Mouse (Mus musculus): ENCODE measurements around the gene Krt24. TPM values are rescaled to one million over a fixed set of nuclear protein-coding genes. Genes with fewer than 3 reads are reported as not detected.

Gene Krt24
- polyA plus RNA-seq, 1 experiment from 2014 or later, result not detected

DNA sequence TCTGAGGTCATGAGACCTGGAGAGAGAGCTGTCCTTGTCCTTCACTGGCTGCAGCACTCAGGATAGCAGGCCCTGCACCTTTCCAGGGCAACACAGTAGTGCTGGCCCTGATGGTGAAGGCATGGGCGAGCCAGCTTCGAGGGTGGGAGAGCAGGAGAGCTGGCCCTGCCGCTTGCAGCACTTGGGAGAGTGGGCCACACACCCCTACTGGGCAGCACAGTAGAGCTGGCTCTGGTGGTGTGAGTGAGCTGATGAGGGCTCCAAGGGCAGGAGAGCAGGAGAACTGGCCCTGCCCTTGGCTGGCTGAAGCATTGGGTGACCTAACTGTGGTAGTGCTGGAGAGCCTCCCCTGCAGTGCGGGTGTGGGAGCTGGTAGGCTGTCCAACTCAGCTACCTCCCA, 12.3 kb downstream of the Krt24 start:
- Histone ChIP-seq H3K4me2 (ENCODE audit: low read depth, low read length, severe bottlenecking) (no peak overlapping the region), H3K4me1 (replicated peaks; ENCODE audit: control insufficient read depth, insufficient read depth, low read length) (no peaks in the 10 kb centered on the region), H3K36me3 (ENCODE audit: control insufficient read depth, insufficient read depth, low read length) (no peaks in the 10 kb centered on the region), H3K9ac (ENCODE audit: low read length) (no peak overlapping the region), H3K4me3 (ENCODE audit: low read depth, low read length) (no peak overlapping the region), H3K27ac (ENCODE audit: low read depth, low read length) (no peak overlapping the region), H3K27me3 (ENCODE audit: control insufficient read depth, insufficient read depth, low read length) (no peaks in the 10 kb centered on the region), H3K9me3 (ENCODE audit: control insufficient read depth, low read length) (no peaks in the 10 kb centered on the region)
- WGBS, result 81% methylated on average over 4 of the region's 4 CpGs
- ATAC-seq (replicated peaks; ENCODE audit: low FRiP score) (no peak), DNase-seq (ENCODE audit: low spot score) (no peak)

- 80% methylated on average over 7 of the region's 7 CpGs for WGBS
- Histone ChIP-seq H3K4me1 (replicated peaks; ENCODE audit: control insufficient read depth, insufficient read depth, low read length) (no peaks in the 10 kb centered on the region), H3K27ac (ENCODE audit: low read depth, low read length) (no peak overlapping the region), H3K4me2 (ENCODE audit: low read depth, low read length, severe bottlenecking) (no peak overlapping the region), H3K9me3 (ENCODE audit: control insufficient read depth, low read length) (no peaks in the 10 kb centered on the region), H3K4me3 (ENCODE audit: low read depth, low read length) (no peak overlapping the region), H3K27me3 (ENCODE audit: control insufficient read depth, insufficient read depth, low read length) (no peaks in the 10 kb centered on the region), H3K9ac (ENCODE audit: low read length) (no peak overlapping the region), H3K36me3 (ENCODE audit: control insufficient read depth, insufficient read depth, low read length) (no peaks in the 10 kb centered on the region)
- DNase-seq (ENCODE audit: low spot score) (no peak), ATAC-seq (replicated peaks; ENCODE audit: low FRiP score) (no peak)
Measured at GRCm38 (mm10) chr11:99269192-99269591, 15.9 kb downstream of the Krt24 start.

DNA sequence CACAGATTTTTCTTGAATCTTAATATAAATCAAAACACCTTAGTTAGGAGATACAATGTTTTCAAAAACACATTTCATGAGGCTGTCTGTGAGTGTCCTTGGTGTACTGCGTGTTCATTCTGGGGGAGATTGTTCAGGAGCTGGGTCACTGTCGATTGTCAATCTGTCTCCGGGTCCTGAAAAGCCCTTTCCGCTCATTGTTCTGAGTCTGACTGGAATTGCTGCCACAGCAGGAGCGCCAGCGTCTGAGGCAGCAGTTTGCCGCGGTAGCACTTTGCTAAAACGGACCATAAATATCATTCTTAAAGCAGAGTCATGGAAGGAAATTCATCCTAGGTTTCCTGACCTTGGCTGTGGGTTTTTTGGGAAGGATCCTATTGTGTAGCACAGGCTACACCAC, 19.3 kb downstream of the Krt24 start:
- no peak for ATAC-seq (replicated peaks; ENCODE audit: low FRiP score)
- H3K27ac ChIP-seq (ENCODE audit: low read depth, low read length), result no peak overlapping the region
- no peak overlapping the region for H3K9ac ChIP-seq (ENCODE audit: low read length)
- no peak overlapping the region for H3K4me2 ChIP-seq (ENCODE audit: low read depth, low read length, severe bottlenecking)
- H3K27me3 ChIP-seq (ENCODE audit: control insufficient read depth, insufficient read depth, low read length), result no peaks in the 10 kb centered on the region
- H3K4me1 ChIP-seq (replicated peaks; ENCODE audit: control insufficient read depth, insufficient read depth, low read length), result no peaks in the 10 kb centered on the region
- H3K9me3 ChIP-seq (ENCODE audit: control insufficient read depth, low read length), result no peaks in the 10 kb centered on the region
- no peaks in the 10 kb centered on the region for H3K36me3 ChIP-seq (ENCODE audit: control insufficient read depth, insufficient read depth, low read length)
- 33% methylated on average over 9 of the region's 9 CpGs for WGBS
- no peak overlapping the region for H3K4me3 ChIP-seq (ENCODE audit: low read depth, low read length)
- DNase-seq (ENCODE audit: low spot score), result no peak

- H3K9me3 ChIP-seq (ENCODE audit: control insufficient read depth, low read length), result no peaks in the 10 kb centered on the region
- no peak overlapping the region for H3K27ac ChIP-seq (ENCODE audit: low read depth, low read length)
- no peaks in the 10 kb centered on the region for H3K4me1 ChIP-seq (replicated peaks; ENCODE audit: control insufficient read depth, insufficient read depth, low read length)
- no peak for DNase-seq (ENCODE audit: low spot score)
- 79% methylated on average over 9 of the region's 9 CpGs for WGBS
- H3K4me2 ChIP-seq (ENCODE audit: low read depth, low read length, severe bottlenecking), result no peak overlapping the region
- ATAC-seq (replicated peaks; ENCODE audit: low FRiP score), result no peak
- no peak overlapping the region for H3K4me3 ChIP-seq (ENCODE audit: low read depth, low read length)
- no peaks in the 10 kb centered on the region for H3K36me3 ChIP-seq (ENCODE audit: control insufficient read depth, insufficient read depth, low read length)
- H3K27me3 ChIP-seq (ENCODE audit: control insufficient read depth, insufficient read depth, low read length), result no peaks in the 10 kb centered on the region
- H3K9ac ChIP-seq (ENCODE audit: low read length), result no peak overlapping the region
Measured at GRCm38 (mm10) chr11:99265220-99265619, 19.8 kb downstream of the Krt24 start.

DNA sequence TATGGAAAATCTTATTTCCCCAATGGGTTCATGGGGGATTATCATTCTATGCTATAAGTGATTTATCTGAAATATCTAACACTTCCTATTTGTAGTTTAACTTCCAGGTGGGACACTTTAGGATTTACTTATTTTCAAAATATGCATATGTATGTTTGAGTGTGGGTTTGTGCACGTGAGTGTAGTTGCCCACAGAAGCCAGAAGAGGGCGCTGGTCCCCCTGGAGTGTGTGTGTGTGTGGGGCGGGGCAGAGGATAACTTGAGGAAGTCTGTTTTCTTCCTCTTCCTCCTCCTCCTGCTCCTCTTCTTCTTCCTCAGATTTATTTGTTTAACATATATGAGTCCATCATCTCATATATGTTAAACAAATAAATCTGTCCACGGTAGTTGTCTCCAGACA, 28.8 kb downstream of the Krt24 start:
- Histone ChIP-seq H3K27ac (ENCODE audit: low read depth, low read length) (no peak overlapping the region), H3K4me3 (ENCODE audit: low read depth, low read length) (no peak overlapping the region), H3K9ac (ENCODE audit: low read length) (no peak overlapping the region), H3K36me3 (ENCODE audit: control insufficient read depth, insufficient read depth, low read length) (no peaks in the 10 kb centered on the region), H3K4me1 (replicated peaks; ENCODE audit: control insufficient read depth, insufficient read depth, low read length) (no peaks in the 10 kb centered on the region), H3K4me2 (ENCODE audit: low read depth, low read length, severe bottlenecking) (no peak overlapping the region), H3K9me3 (ENCODE audit: control insufficient read depth, low read length) (no peaks in the 10 kb centered on the region), H3K27me3 (ENCODE audit: control insufficient read depth, insufficient read depth, low read length) (no peaks in the 10 kb centered on the region)
- DNase-seq (ENCODE audit: low spot score), result no peak
- 76% methylated on average over 4 of the region's 4 CpGs for WGBS
- ATAC-seq (replicated peaks; ENCODE audit: low FRiP score), result no peak

DNA sequence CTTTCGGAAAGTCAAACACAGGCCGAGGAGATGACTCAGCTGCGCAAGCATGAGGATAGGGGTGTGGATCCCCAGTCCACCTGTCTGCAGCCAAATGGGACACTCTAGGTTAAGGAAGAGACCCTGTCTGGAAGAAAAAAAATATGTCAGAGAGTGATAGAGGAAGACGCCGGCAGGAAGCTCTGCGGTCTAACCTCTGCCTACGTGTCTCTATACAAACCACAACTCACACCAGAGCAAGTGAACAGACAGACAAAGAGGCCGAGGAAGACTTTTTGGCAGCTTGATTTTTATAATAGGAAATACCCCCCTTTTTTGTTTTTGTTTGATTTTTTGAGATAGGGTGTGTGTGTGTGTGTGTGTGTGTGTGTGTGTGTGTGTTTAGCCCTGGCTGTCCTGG, 29.7 kb downstream of the Krt24 start:
- H3K4me2 ChIP-seq (ENCODE audit: low read depth, low read length, severe bottlenecking), result no peak overlapping the region
- H3K9ac ChIP-seq (ENCODE audit: low read length), result no peak overlapping the region
- no peaks in the 10 kb centered on the region for H3K9me3 ChIP-seq (ENCODE audit: control insufficient read depth, low read length)
- no peaks in the 10 kb centered on the region for H3K4me1 ChIP-seq (replicated peaks; ENCODE audit: control insufficient read depth, insufficient read depth, low read length)
- ATAC-seq (replicated peaks; ENCODE audit: low FRiP score), result no peak
- H3K27me3 ChIP-seq (ENCODE audit: control insufficient read depth, insufficient read depth, low read length), result no peaks in the 10 kb centered on the region
- no peak for DNase-seq (ENCODE audit: low spot score)
- no peak overlapping the region for H3K27ac ChIP-seq (ENCODE audit: low read depth, low read length)
- WGBS, result 94% methylated on average over 8 of the region's 8 CpGs
- H3K36me3 ChIP-seq (ENCODE audit: control insufficient read depth, insufficient read depth, low read length), result no peaks in the 10 kb centered on the region
- no peak overlapping the region for H3K4me3 ChIP-seq (ENCODE audit: low read depth, low read length)

DNA sequence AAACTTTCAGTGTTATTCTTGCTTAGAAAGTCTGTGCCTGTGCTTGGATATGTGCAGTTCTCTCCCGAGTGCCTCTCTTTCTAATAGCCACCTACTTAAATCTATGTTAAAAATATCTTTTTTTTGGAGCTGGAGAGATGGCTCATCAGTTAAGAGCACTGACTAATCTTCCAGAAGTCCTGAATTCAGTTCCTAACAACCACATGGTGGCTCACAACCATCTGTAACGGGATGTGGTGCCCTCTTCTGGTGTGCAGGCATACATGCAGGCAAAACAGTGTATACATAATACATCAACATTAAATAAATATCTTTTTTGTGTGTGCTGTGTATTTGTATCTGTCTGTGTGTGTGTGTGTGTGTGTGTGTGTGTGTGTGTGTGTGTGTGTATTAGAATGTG, 31.2 kb downstream of the Krt24 start:
- no peak overlapping the region for H3K4me2 ChIP-seq (ENCODE audit: low read depth, low read length, severe bottlenecking)
- no peak overlapping the region for H3K4me3 ChIP-seq (ENCODE audit: low read depth, low read length)
- no peaks in the 10 kb centered on the region for H3K36me3 ChIP-seq (ENCODE audit: control insufficient read depth, insufficient read depth, low read length)
- H3K27ac ChIP-seq (ENCODE audit: low read depth, low read length), result no peak overlapping the region
- H3K9ac ChIP-seq (ENCODE audit: low read length), result no peak overlapping the region
- no peak for ATAC-seq (replicated peaks; ENCODE audit: low FRiP score)
- H3K27me3 ChIP-seq (ENCODE audit: control insufficient read depth, insufficient read depth, low read length), result no peaks in the 10 kb centered on the region
- H3K4me1 ChIP-seq (replicated peaks; ENCODE audit: control insufficient read depth, insufficient read depth, low read length), result no peaks in the 10 kb centered on the region
- DNase-seq (ENCODE audit: low spot score), result no peak
- H3K9me3 ChIP-seq (ENCODE audit: control insufficient read depth, low read length), result no peaks in the 10 kb centered on the region
- WGBS, result 63% methylated on average over 2 of the region's 2 CpGs

GRCm38 (mm10) chr11:99252671-99253070, 32.4 kb downstream of the Krt24 start:
- WGBS, result 80% methylated on average over 8 of the region's 8 CpGs
- no peak for ATAC-seq (replicated peaks; ENCODE audit: low FRiP score)
- DNase-seq (ENCODE audit: low spot score), result no peak

GRCm38 (mm10) chr11:99250666-99251065, 34.4 kb downstream of the Krt24 start:
- Histone ChIP-seq H3K27me3 (ENCODE audit: control insufficient read depth, insufficient read depth, low read length) (no peaks in the 10 kb centered on the region), H3K4me2 (ENCODE audit: low read depth, low read length, severe bottlenecking) (no peak overlapping the region), H3K27ac (ENCODE audit: low read depth, low read length) (no peak overlapping the region), H3K9ac (ENCODE audit: low read length) (no peak overlapping the region), H3K9me3 (ENCODE audit: control insufficient read depth, low read length) (no peaks in the 10 kb centered on the region), H3K4me3 (ENCODE audit: low read depth, low read length) (no peak overlapping the region), H3K4me1 (replicated peaks; ENCODE audit: control insufficient read depth, insufficient read depth, low read length) (no peaks in the 10 kb centered on the region), H3K36me3 (ENCODE audit: control insufficient read depth, insufficient read depth, low read length) (no peaks in the 10 kb centered on the region)
- WGBS, result 80% methylated on average over 3 of the region's 3 CpGs
- ATAC-seq (replicated peaks; ENCODE audit: low FRiP score) (no peak), DNase-seq (ENCODE audit: low spot score) (no peak)

More at GRCm38 (mm10) chr11:99252671-99253070, 32.4 kb downstream of the Krt24 start:
- Histone ChIP-seq H3K27ac (ENCODE audit: low read depth, low read length) (no peak overlapping the region), H3K9ac (ENCODE audit: low read length) (no peak overlapping the region), H3K27me3 (ENCODE audit: control insufficient read depth, insufficient read depth, low read length) (no peaks in the 10 kb centered on the region), H3K4me3 (ENCODE audit: low read depth, low read length) (no peak overlapping the region), H3K4me1 (replicated peaks; ENCODE audit: control insufficient read depth, insufficient read depth, low read length) (no peaks in the 10 kb centered on the region), H3K9me3 (ENCODE audit: control insufficient read depth, low read length) (no peaks in the 10 kb centered on the region), H3K36me3 (ENCODE audit: control insufficient read depth, insufficient read depth, low read length) (no peaks in the 10 kb centered on the region), H3K4me2 (ENCODE audit: low read depth, low read length, severe bottlenecking) (no peak overlapping the region)
